Mouse (Mus musculus) hindbrain, embryonic 14.5 days (tissue): Measurements from ENCODE around the gene Ptger2. TPM values are rescaled to one million over a fixed set of nuclear protein-coding genes. Genes with fewer than 3 reads are reported as not detected.

Experiments
- ATAC-seq: fragments of 200-750 bp; cut with Nextera tagmentation; 2 replicates; pipeline ENCODE4 v1.8.0; 2017; ENCODE audit warnings: moderate number of reproducible peaks, mild to moderate bottlenecking, moderate TSS enrichment, moderate library complexity; ENCODE audit not compliant: low FRiP score
- DNase-seq: peaks from one replicate; pipeline ENCODE4 v3.0.0-alpha.2; 2015; ENCODE audit warnings: low spot score
- H3K27ac ChIP-seq: fragments of 300-500 bp; sonication (generic); 2 replicates; pipeline ENCODE4 v1.5.1; 2014; ENCODE audit warnings: mild to moderate bottlenecking, moderate library complexity
- H3K27me3 ChIP-seq: fragments of 300-500 bp; sonication (generic); 2 replicates; pipeline ENCODE4 v1.6.1; 2014; ENCODE audit warnings: mild to moderate bottlenecking, low read length, mixed read lengths; ENCODE audit not compliant: control insufficient read depth, insufficient read depth
- H3K36me3 ChIP-seq: fragments of 300-500 bp; sonication (generic); replicated peaks from 2 replicates; pipeline ENCODE4 v1.6.1; 2014; ENCODE audit not compliant: control insufficient read depth, insufficient read depth
- H3K4me1 ChIP-seq: fragments of 300-500 bp; sonication (generic); replicated peaks from 2 replicates; pipeline ENCODE4 v1.6.1; 2014; ENCODE audit warnings: antibody characterized with exemption, low read length, mixed read lengths; ENCODE audit not compliant: control insufficient read depth, insufficient read depth
- H3K4me2 ChIP-seq: fragments of 300-500 bp; sonication (generic); replicated peaks from 2 replicates; pipeline ENCODE4 v1.6.1; 2014; ENCODE audit warnings: mild to moderate bottlenecking, moderate library complexity
- H3K4me3 ChIP-seq: fragments of 300-500 bp; sonication (generic); replicated peaks from 2 replicates; pipeline ENCODE4 v1.5.1; 2014; ENCODE audit warnings: mild to moderate bottlenecking, low read length
- H3K9ac ChIP-seq: fragments of 300-500 bp; sonication (generic); 2 replicates; pipeline ENCODE4 v1.6.1; 2014
- H3K9me3 ChIP-seq: fragments of 300-500 bp; sonication (generic); 2 replicates; pipeline ENCODE4 v1.6.1; 2016; ENCODE audit warnings: low read length; ENCODE audit not compliant: control insufficient read depth
- WGBS: fragments of 180-500 bp; shearing (Covaris S2); extraction: QIAGEN DNeasy Blood & Tissue Kit; methylation state at CpG from one replicate; pipeline ENCODE4 v1.1.7; 2014; 5-methylcytosine and 5-hydroxymethylcytosine counted together
- microRNA counts: library from miRNA; unstranded; fragments of <30 nt; microRNA quantifications from one replicate; lab custom pipeline; 2016
- microRNA-seq: library from miRNA; unstranded; fragments of <30 nt; microRNA quantifications from one replicate; pipeline ENCODE4, GENCODE M21; 2016
- polyA plus RNA-seq: library from polyadenylated mRNA; unstranded; fragments of >200 nt; fragmentation: Nextera tagmentation; extraction: Ambion mirVana; gene quantifications from 2 replicates; pipeline ENCODE4 v1.2.1, GENCODE M21; 2014

Gene Ptger2
- polyA plus RNA-seq, 1 experiment from 2014 or later = 1.3 TPM

- ATAC-seq = no peak
Observed at GRCm38 (mm10) chr14:45036579-45036978, 48.6 kb downstream of the Ptger2 start.

DNA sequence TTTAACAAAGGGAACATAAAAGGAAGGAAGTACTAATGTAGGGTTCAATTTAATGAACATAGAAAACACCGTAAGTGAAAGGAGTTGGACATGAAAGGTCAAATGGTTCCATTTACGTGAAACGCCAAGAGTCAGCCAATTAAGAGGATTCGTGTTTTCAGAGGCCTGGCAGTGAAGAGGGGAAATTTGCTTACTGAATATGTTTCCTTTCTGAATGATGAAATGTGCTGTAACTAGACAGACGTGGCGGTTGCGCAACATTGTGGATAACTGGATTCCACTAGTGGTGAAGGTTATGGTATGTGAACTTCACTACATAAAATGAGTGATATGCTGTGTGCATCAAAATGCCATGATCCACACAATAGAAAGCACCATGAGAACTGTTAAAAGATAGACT is 50.1 kb downstream of the Ptger2 start:
- no peak for DNase-seq
- WGBS = 89% methylated on average over 7 of the region's 7 CpGs
- H3K9me3 ChIP-seq = no peaks in the 10 kb centered on the region
- H3K9ac ChIP-seq = no peak overlapping the region
- ATAC-seq = no peak
- H3K36me3 ChIP-seq = no peaks in the 10 kb centered on the region
- H3K4me2 ChIP-seq = no peak overlapping the region
- no peaks in the 10 kb centered on the region for H3K4me1 ChIP-seq
- no peaks in the 10 kb centered on the region for H3K27me3 ChIP-seq
- H3K27ac ChIP-seq = no peak overlapping the region
- no peak overlapping the region for H3K4me3 ChIP-seq

More at GRCm38 (mm10) chr14:45036579-45036978, 48.6 kb downstream of the Ptger2 start:
- no peaks in the 10 kb centered on the region for H3K4me1 ChIP-seq
- no peak overlapping the region for H3K27ac ChIP-seq
- WGBS = 98% methylated on average over 1 of the region's 1 CpGs
- no peaks in the 10 kb centered on the region for H3K27me3 ChIP-seq
- no peaks in the 10 kb centered on the region for H3K36me3 ChIP-seq
- H3K4me3 ChIP-seq = no peak overlapping the region
- DNase-seq = no peak
- no peaks in the 10 kb centered on the region for H3K9me3 ChIP-seq
- no peak overlapping the region for H3K9ac ChIP-seq
- no peak overlapping the region for H3K4me2 ChIP-seq

DNA sequence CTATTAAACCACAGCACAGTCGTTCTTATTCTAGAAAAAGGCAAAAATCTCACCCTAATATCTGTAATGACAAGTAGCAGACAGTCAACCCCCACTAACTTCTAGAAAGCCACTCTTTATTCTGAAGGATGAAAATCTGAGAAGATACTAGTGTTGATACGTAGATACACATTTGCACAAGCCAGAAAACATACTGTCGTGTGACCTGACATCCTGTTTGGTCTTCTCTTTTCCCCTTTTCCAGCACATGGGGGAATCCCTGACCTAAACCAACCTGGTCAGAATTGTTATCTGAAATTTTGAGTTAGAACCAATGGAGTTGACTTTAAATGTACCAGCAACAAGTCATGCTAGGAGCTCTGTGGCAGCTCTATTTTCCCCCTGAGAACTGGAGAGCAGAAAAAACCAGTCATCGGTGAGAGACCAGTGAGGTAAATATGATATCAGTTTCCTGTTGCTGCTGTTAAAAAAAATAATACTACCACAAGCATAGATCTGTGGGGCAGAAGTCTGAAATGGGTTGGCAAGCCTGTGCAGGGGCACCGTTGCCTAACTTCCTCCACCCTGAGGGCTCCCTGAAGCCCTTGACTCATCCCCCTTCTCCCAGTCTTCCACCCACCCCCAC is 53.0 kb downstream of the Ptger2 start:
- no peak overlapping the region for H3K9ac ChIP-seq
- H3K27me3 ChIP-seq = no peaks in the 10 kb centered on the region
- no peak for DNase-seq
- no peak for ATAC-seq
- H3K9me3 ChIP-seq = no peaks in the 10 kb centered on the region
- no peaks in the 10 kb centered on the region for H3K4me1 ChIP-seq
- H3K36me3 ChIP-seq = no peaks in the 10 kb centered on the region
- H3K4me3 ChIP-seq = no peak overlapping the region
- 90% methylated on average over 5 of the region's 5 CpGs for WGBS
- no peak overlapping the region for H3K4me2 ChIP-seq
- H3K27ac ChIP-seq = no peak overlapping the region

GRCm38 (mm10) chr14:45048128-45048527 is 60.1 kb downstream of the Ptger2 start:
- no peaks in the 10 kb centered on the region for H3K9me3 ChIP-seq
- WGBS = 86% methylated on average over 2 of the region's 2 CpGs

GRCm38 (mm10) chr14:45049689-45050418 is 61.9 kb downstream of the Ptger2 start:
- H3K4me2 ChIP-seq = no peak overlapping the region
- H3K27me3 ChIP-seq = no peaks in the 10 kb centered on the region
- H3K9ac ChIP-seq = no peak overlapping the region
- ATAC-seq = no peak
- WGBS = 84% methylated on average over 7 of the region's 7 CpGs
- H3K4me1 ChIP-seq = no peaks in the 10 kb centered on the region
- H3K9me3 ChIP-seq = no peaks in the 10 kb centered on the region
- DNase-seq = no peak
- no peaks in the 10 kb centered on the region for H3K36me3 ChIP-seq
- H3K4me3 ChIP-seq = no peak overlapping the region
- no peak overlapping the region for H3K27ac ChIP-seq

More at GRCm38 (mm10) chr14:45048128-45048527, 60.1 kb downstream of the Ptger2 start:
- Histone ChIP-seq H3K4me2 (no peak overlapping the region), H3K4me1 (no peaks in the 10 kb centered on the region), H3K9ac (no peak overlapping the region), H3K36me3 (no peaks in the 10 kb centered on the region), H3K27me3 (no peaks in the 10 kb centered on the region), H3K27ac (no peak overlapping the region), H3K4me3 (no peak overlapping the region)
- DNase-seq (no peak), ATAC-seq (no peak)

DNA sequence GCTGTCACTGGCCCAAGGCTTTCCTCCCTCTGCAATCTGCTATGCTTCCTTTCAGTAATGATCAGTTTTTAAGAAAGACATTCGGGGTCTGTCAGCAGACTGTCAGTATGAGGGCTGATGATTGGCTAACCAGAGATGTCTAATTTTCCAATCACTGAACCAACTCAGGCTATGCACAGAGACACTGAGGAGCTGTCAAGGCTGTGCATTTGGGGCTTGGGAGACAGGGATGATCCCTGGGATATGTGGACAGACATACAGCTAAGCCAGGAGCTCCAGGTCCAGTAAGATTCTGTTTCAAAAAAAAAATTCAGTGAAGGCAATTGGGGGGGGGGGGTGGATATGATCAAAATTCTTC is 62.4 kb downstream of the Ptger2 start:
- Histone ChIP-seq H3K9ac (no peak overlapping the region), H3K4me1 (no peaks in the 10 kb centered on the region), H3K36me3 (no peaks in the 10 kb centered on the region), H3K27ac (no peak overlapping the region), H3K4me2 (no peak overlapping the region), H3K27me3 (no peaks in the 10 kb centered on the region), H3K4me3 (no peak overlapping the region), H3K9me3 (no peaks in the 10 kb centered on the region)
- DNase-seq = no peak
- no peak for ATAC-seq
- WGBS = 91% methylated on average over 1 of the region's 1 CpGs

- 91% methylated on average over 7 of the region's 7 CpGs for WGBS
- no peaks in the 10 kb centered on the region for H3K27me3 ChIP-seq
Observed at GRCm38 (mm10) chr14:45051116-45051515, 63.1 kb downstream of the Ptger2 start.

More at GRCm38 (mm10) chr14:45051116-45051515, 63.1 kb downstream of the Ptger2 start:
- no peak overlapping the region for H3K27ac ChIP-seq
- no peaks in the 10 kb centered on the region for H3K4me1 ChIP-seq
- no peak for DNase-seq
- H3K4me2 ChIP-seq = no peak overlapping the region
- no peak overlapping the region for H3K4me3 ChIP-seq
- H3K9me3 ChIP-seq = no peaks in the 10 kb centered on the region
- H3K36me3 ChIP-seq = no peaks in the 10 kb centered on the region
- H3K9ac ChIP-seq = no peak overlapping the region
- no peak for ATAC-seq

MicroRNA genes within 50 kb of the gene (microRNA counts, 519-probe panel; counts per million panel counts)
- microRNA mmu-miR-327 (lab: Ali Mortazavi, UCI) = not detected

Small RNAs within 50 kb of the gene (microRNA-seq; reads per million reads assigned to microRNA genes)
- not detected for gene Mir327

Other genes starting within 250 kb of the Ptger2 start
- not detected in 2 replicates for gene Gm8267, start 237.9 kb upstream of the Ptger2 start, polyA plus RNA-seq
- 0.27 and 0.54 TPM in 2 replicates for gene Ptgdr, start 128.8 kb upstream of the Ptger2 start, polyA plus RNA-seq
- gene Gpr137c, start 231.5 kb downstream of the Ptger2 start, polyA plus RNA-seq = 18.8 and 19.7 TPM in 2 replicates
- 41.1 and 45.6 TPM in 2 replicates for gene Txndc16, start 232.1 kb downstream of the Ptger2 start, polyA plus RNA-seq